9 mouse cellular contexts compared by ENCODE assay signal in the genomic region with DNA sequence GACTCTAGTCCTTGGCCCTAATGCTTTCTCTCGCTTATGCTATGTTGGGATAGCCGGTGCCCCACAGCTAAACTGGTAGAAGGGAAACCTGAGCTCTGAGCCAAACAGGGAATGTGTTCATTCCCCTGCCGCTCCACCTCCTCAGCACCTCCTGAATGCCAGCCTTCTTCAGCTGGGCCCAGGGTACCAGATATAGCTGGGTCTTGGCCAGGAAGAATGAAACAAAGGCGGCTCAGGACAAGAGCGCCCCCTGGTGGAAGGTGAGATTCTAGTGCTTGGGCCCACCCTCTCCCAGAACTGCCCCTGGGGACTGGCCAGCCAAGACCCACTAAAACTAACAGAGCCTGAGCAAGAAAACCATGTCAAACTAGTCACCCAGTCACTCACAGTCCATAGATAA.
A peak's percentile ranks its signal among the peaks of the same experiment; 100 is the strongest.
DNase-seq lines count a peak whose midpoint lies in the region; ATAC-seq and TF ChIP-seq lines count a peak whose summit lies in the region.
"Had no signal": no experiment of that assay in that cellular context is flagged by ENCODE, and none has a peak within 500 bp of the region (broad histone marks: within the 10 kb centered on the region; RNA-seq: fewer than 3 reads in every experiment).

No protein-coding gene starts in this region.

- WGBS in forebrain, embryonic 11.5 days = 57% methylated on average over 5 of the region's 5 CpGs
- WGBS in forebrain, embryonic 14.5 days = 35% methylated on average over 5 of the region's 5 CpGs
- WGBS in bone marrow, adult 2 months = 49% methylated on average over 5 of the region's 5 CpGs
- WGBS in midbrain, postnatal 0 days = 54% methylated on average over 5 of the region's 5 CpGs

- H3K4me2 ChIP-seq in forebrain, embryonic 11.5 days (ENCODE audit: low read depth, low read length, severe bottlenecking) = no peak overlapping the region
- no peak overlapping the region for H3K4me2 ChIP-seq in forebrain, embryonic 14.5 days (ENCODE audit: low read length)
- H3K4me2 ChIP-seq in midbrain, postnatal 0 days (ENCODE audit: low read depth, low read length, poor library complexity, severe bottlenecking) = no peak overlapping the region
- H3K4me2 ChIP-seq: limb, embryonic 12.5 days had no signal

- no peaks in the 10 kb centered on the region for H3K36me3 ChIP-seq in forebrain, embryonic 11.5 days (ENCODE audit: control insufficient read depth, insufficient read depth, low read length)
- H3K36me3 ChIP-seq in forebrain, embryonic 14.5 days (ENCODE audit: control insufficient read depth, insufficient read depth, low read length) = no peaks in the 10 kb centered on the region
- H3K36me3 ChIP-seq in midbrain, postnatal 0 days (ENCODE audit: insufficient read depth, low read length) = no peaks in the 10 kb centered on the region
- H3K36me3 ChIP-seq: limb, embryonic 12.5 days had no signal

- H3K27me3 ChIP-seq in forebrain, embryonic 11.5 days (ENCODE audit: control insufficient read depth, insufficient read depth, low read length) = no peaks in the 10 kb centered on the region
- no peaks in the 10 kb centered on the region for H3K27me3 ChIP-seq in forebrain, embryonic 14.5 days (replicated peaks; ENCODE audit: control insufficient read depth, insufficient read depth, low read length)
- H3K27me3 ChIP-seq in midbrain, postnatal 0 days (ENCODE audit: insufficient read depth, low read length) = no peaks in the 10 kb centered on the region
- H3K27me3 ChIP-seq: limb, embryonic 12.5 days had no signal

- no peak for ATAC-seq in forebrain, embryonic 11.5 days (replicated peaks; ENCODE audit: low FRiP score)
- ATAC-seq in forebrain, embryonic 14.5 days = no peak
- no peak for ATAC-seq in midbrain, postnatal 0 days (ENCODE audit: low FRiP score)

- DNase-seq in forebrain, embryonic 11.5 days (ENCODE audit: low spot score) = peak; percentile 78
- no peak for DNase-seq in forebrain, embryonic 14.5 days (ENCODE audit: low spot score)
- peak; percentile 73 to 75 for DNase-seq in B cell, adult 2 months
- DNase-seq in frontal cortex, postnatal 36 days (ENCODE audit: low spot score in 2 of 2) = peak; percentile 45 to 49
- peak; percentile 15 for DNase-seq in layer of hippocampus, adult 9-11 months
- DNase-seq in midbrain, postnatal 0 days (ENCODE audit: low spot score) = peak; percentile 31
- peak; percentile 60 for DNase-seq in thymus, postnatal 14 days

- TF ChIP-seq POLR2A in bone marrow, adult 2 months (IDR thresholded peaks at IDR 0.05; ENCODE audit: borderline replicate concordance, control insufficient read depth, low read depth, low read length) = no peak

- no peaks in the 10 kb centered on the region for H3K9me3 ChIP-seq in forebrain, embryonic 11.5 days (ENCODE audit: control insufficient read depth, low read length)
- H3K9me3 ChIP-seq in forebrain, embryonic 14.5 days (replicated peaks; ENCODE audit: control insufficient read depth, low read length) = no peaks in the 10 kb centered on the region
- H3K9me3 ChIP-seq in midbrain, postnatal 0 days (ENCODE audit: low read length) = no peaks in the 10 kb centered on the region
- H3K9me3 ChIP-seq: limb, embryonic 12.5 days had no signal

- H3K27ac ChIP-seq in forebrain, embryonic 11.5 days (ENCODE audit: low read depth, low read length) = no peak overlapping the region
- no peak overlapping the region for H3K27ac ChIP-seq in forebrain, embryonic 14.5 days (ENCODE audit: low read depth, low read length)
- no peak overlapping the region for H3K27ac ChIP-seq in bone marrow, adult 2 months (ENCODE audit: control insufficient read depth, insufficient read depth, low read depth, low read length, poor library complexity)
- no peak overlapping the region for H3K27ac ChIP-seq in midbrain, postnatal 0 days (ENCODE audit: low read depth, low read length)
- H3K27ac ChIP-seq: limb, embryonic 12.5 days had no signal

- H3K4me3 ChIP-seq in forebrain, embryonic 11.5 days (ENCODE audit: low read depth, low read length) = no peak overlapping the region
- no peak overlapping the region for H3K4me3 ChIP-seq in forebrain, embryonic 14.5 days (ENCODE audit: low read depth, low read length)
- no peak overlapping the region for H3K4me3 ChIP-seq in bone marrow, adult 2 months (replicated peaks; ENCODE audit: control insufficient read depth, low read depth, low read length)
- H3K4me3 ChIP-seq in midbrain, postnatal 0 days (ENCODE audit: low read depth, low read length) = no peak overlapping the region
- H3K4me3 ChIP-seq: limb, embryonic 12.5 days had no signal

- peaks cover 10% of the 10 kb centered on the region; the same call in 1 of the 2 replicates for H3K4me1 ChIP-seq in forebrain, embryonic 11.5 days (replicated peaks; ENCODE audit: control insufficient read depth, insufficient read depth, low read length)
- peaks cover 12% of the 10 kb centered on the region for H3K4me1 ChIP-seq in forebrain, embryonic 14.5 days (ENCODE audit: control insufficient read depth, insufficient read depth, low read length)
- no peaks in the 10 kb centered on the region for H3K4me1 ChIP-seq in bone marrow, adult 2 months (ENCODE audit: control insufficient read depth, insufficient read depth, low read length)
- no peaks in the 10 kb centered on the region for H3K4me1 ChIP-seq in midbrain, postnatal 0 days (ENCODE audit: insufficient read depth, low read length)

- TF ChIP-seq CTCF in bone marrow, adult 2 months (IDR thresholded peaks at IDR 0.05; ENCODE audit: control insufficient read depth, insufficient read depth, low read length) = peak; percentile 67
- TF ChIP-seq CTCF in midbrain, postnatal 0 days (IDR thresholded peaks at IDR 0.05) = peak; percentile 64

- no peak overlapping the region for H3K9ac ChIP-seq in forebrain, embryonic 11.5 days (ENCODE audit: low read length)
- H3K9ac ChIP-seq in forebrain, embryonic 14.5 days (ENCODE audit: low read length) = no peak overlapping the region
- no peak overlapping the region for H3K9ac ChIP-seq in midbrain, postnatal 0 days (replicated peaks; ENCODE audit: low read length, poor library complexity, severe bottlenecking)
- H3K9ac ChIP-seq: limb, embryonic 12.5 days had no signal
